Mouse (Mus musculus) liver, embryonic 13.5 days (tissue): Measurements from ENCODE around the gene Gpr25. TPM values are rescaled to one million over a fixed set of nuclear protein-coding genes. Genes with fewer than 3 reads are reported as not detected.

Source experiments
- ATAC-seq: fragments of 200-750 bp; cut with Nextera tagmentation; 2 replicates; pipeline ENCODE4 v1.8.0; 2017; ENCODE audit warnings: low read depth, mild to moderate bottlenecking, moderate number of reproducible peaks, moderate library complexity
- DNase-seq: peaks from one replicate; pipeline ENCODE4 v3.0.0; 2022
- H3K27ac ChIP-seq: fragments of 300-500 bp; sonication (generic); 2 replicates; pipeline ENCODE4 v1.5.1; 2015; ENCODE audit warnings: moderate library complexity, mild to moderate bottlenecking, inconsistent platforms
- H3K27me3 ChIP-seq: fragments of 300-500 bp; sonication (generic); 2 replicates; pipeline ENCODE4 v1.6.1; 2015; ENCODE audit warnings: mild to moderate bottlenecking, inconsistent platforms
- H3K36me3 ChIP-seq: fragments of 300-500 bp; sonication (generic); 2 replicates; pipeline ENCODE4 v1.6.1; 2015; ENCODE audit warnings: mild to moderate bottlenecking, inconsistent platforms
- H3K4me1 ChIP-seq: fragments of 300-500 bp; sonication (generic); replicated peaks from 2 replicates; pipeline ENCODE4 v1.6.1; 2015; ENCODE audit warnings: inconsistent platforms
- H3K4me2 ChIP-seq: fragments of 300-500 bp; sonication (generic); 2 replicates; pipeline ENCODE4 v1.6.1; 2015; ENCODE audit warnings: inconsistent platforms, mild to moderate bottlenecking, moderate library complexity
- H3K4me3 ChIP-seq: fragments of 300-500 bp; sonication (generic); replicated peaks from 2 replicates; pipeline ENCODE4 v1.5.1; 2015; ENCODE audit warnings: mild to moderate bottlenecking, inconsistent platforms
- H3K9ac ChIP-seq: fragments of 300-500 bp; sonication (generic); 2 replicates; pipeline ENCODE4 v1.6.1; 2015; ENCODE audit warnings: mild to moderate bottlenecking, inconsistent platforms
- H3K9me3 ChIP-seq: fragments of 300-500 bp; sonication (generic); replicated peaks from 2 replicates; pipeline ENCODE4 v1.6.1; 2016; ENCODE audit warnings: inconsistent platforms
- WGBS: fragments of 180-500 bp; shearing (Covaris S2); methylation state at CpG from one replicate; pipeline ENCODE4 v1.1.7; 2015; ENCODE audit not compliant: insufficient replicate concordance; 5-methylcytosine and 5-hydroxymethylcytosine counted together
- polyA plus RNA-seq: library from polyadenylated mRNA; unstranded; fragments of >200 nt; fragmentation: Nextera tagmentation; extraction: Ambion mirVana; gene quantifications from 2 replicates; pipeline ENCODE4 v1.2.1, GENCODE M21; 2015

Gene Gpr25
- polyA plus RNA-seq, 1 experiment from 2014 or later, result not detected

- WGBS, result under 1% methylated on average over 51 of the region's 51 CpGs
- peaks cover 83% of the 10 kb centered on the region for H3K27me3 ChIP-seq
Measured at GRCm38 (mm10) chr1:136233892-136234594, 26.6 kb downstream of the Gpr25 start, which contains the start of gene Inava. TSS of gene Inava (minus strand) at chr1:136234264.

GRCm38 (mm10) chr1:136232986-136233790 is 27.5 kb downstream of the Gpr25 start:
- no peak overlapping the region for H3K9ac ChIP-seq
- H3K4me2 ChIP-seq, result peak overlapping the region; percentile 75
- peak overlapping the region; percentile 62 for H3K4me3 ChIP-seq
- no peaks in the 10 kb centered on the region for H3K9me3 ChIP-seq
- H3K36me3 ChIP-seq, result no peaks in the 10 kb centered on the region
- H3K27me3 ChIP-seq, result peaks cover 84% of the 10 kb centered on the region
- 5% methylated on average over 23 of the region's 23 CpGs for WGBS
- H3K27ac ChIP-seq, result no peak overlapping the region
- DNase-seq (no peak), ATAC-seq (no peak)
- H3K4me1 ChIP-seq, result peaks cover 39% of the 10 kb centered on the region

More at GRCm38 (mm10) chr1:136233892-136234594, 26.6 kb downstream of the Gpr25 start, which contains the start of gene Inava:
- Histone ChIP-seq H3K9ac (peak within 1 kb of the TSS; percentile 57), H3K4me1 (peaks cover 32% of the 10 kb centered on the region), H3K36me3 (no peaks in the 10 kb centered on the region), H3K4me2 (peak within 1 kb of the TSS; percentile 75), H3K9me3 (no peaks in the 10 kb centered on the region), H3K4me3 (peak within 1 kb of the TSS; percentile 62), H3K27ac (no peak within 1 kb of the TSS)
- ATAC-seq (peak; percentile 51), DNase-seq (peak; percentile 21)

GRCm38 (mm10) chr1:136232285-136232926 is 28.3 kb downstream of the Gpr25 start:
- Histone ChIP-seq H3K4me3 (no peak overlapping the region), H3K27me3 (peaks cover 85% of the 10 kb centered on the region), H3K9ac (no peak overlapping the region), H3K4me1 (peaks cover 47% of the 10 kb centered on the region), H3K4me2 (no peak overlapping the region), H3K27ac (no peak overlapping the region), H3K36me3 (no peaks in the 10 kb centered on the region), H3K9me3 (no peaks in the 10 kb centered on the region)
- WGBS, result 6% methylated on average over 9 of the region's 9 CpGs
- DNase-seq (no peak), ATAC-seq (no peak)

DNA sequence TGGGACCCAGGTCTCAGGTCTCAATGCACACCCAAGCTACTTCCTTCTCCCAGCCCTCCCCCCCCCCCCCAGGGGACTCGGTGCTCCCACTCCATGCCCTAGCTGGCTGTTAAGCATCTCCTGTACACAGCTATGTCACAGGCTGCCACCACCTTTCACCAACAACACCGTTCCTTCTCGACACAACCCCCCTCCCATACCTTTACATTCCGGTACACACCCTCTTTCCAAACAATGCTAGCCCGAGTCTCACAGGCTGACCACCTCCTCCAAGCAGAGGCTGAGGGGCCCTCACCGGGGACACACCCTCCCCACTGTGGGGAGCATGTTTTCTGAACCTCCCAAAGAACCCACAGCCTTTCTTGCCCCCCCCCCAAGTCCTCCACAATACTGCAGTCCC is 29.1 kb downstream of the Gpr25 start:
- Histone ChIP-seq H3K9me3 (no peaks in the 10 kb centered on the region), H3K4me2 (no peak overlapping the region), H3K27ac (no peak overlapping the region), H3K36me3 (no peaks in the 10 kb centered on the region), H3K9ac (no peak overlapping the region), H3K4me1 (peaks cover 47% of the 10 kb centered on the region), H3K4me3 (no peak overlapping the region), H3K27me3 (peaks cover 80% of the 10 kb centered on the region)
- no peak for ATAC-seq
- no peak for DNase-seq
- 11% methylated on average over 6 of the region's 6 CpGs for WGBS

- H3K9ac ChIP-seq, result no peak overlapping the region
- H3K9me3 ChIP-seq, result no peaks in the 10 kb centered on the region
- DNase-seq (no peak), ATAC-seq (no peak)
- H3K4me1 ChIP-seq, result peaks cover 47% of the 10 kb centered on the region
- peaks cover 70% of the 10 kb centered on the region for H3K27me3 ChIP-seq
- 49% methylated on average over 11 of the region's 11 CpGs for WGBS
- H3K4me3 ChIP-seq, result no peak overlapping the region
- no peak overlapping the region for H3K4me2 ChIP-seq
- no peak overlapping the region for H3K27ac ChIP-seq
- H3K36me3 ChIP-seq, result no peaks in the 10 kb centered on the region
Measured at GRCm38 (mm10) chr1:136230201-136230600, 30.5 kb downstream of the Gpr25 start.

GRCm38 (mm10) chr1:136229040-136229373 is 31.7 kb downstream of the Gpr25 start:
- Histone ChIP-seq H3K4me3 (no peak overlapping the region), H3K9ac (0 out of 2 replicates have a peak overlapping the region, but pooled peaks have one; percentile 4), H3K27ac (0 out of 2 replicates have a peak overlapping the region, but pooled peaks have one; percentile 14), H3K9me3 (no peaks in the 10 kb centered on the region), H3K27me3 (peaks cover 59% of the 10 kb centered on the region), H3K4me2 (peak overlapping the region; percentile 41), H3K36me3 (no peaks in the 10 kb centered on the region), H3K4me1 (peaks cover 39% of the 10 kb centered on the region)
- 57% methylated on average over 6 of the region's 6 CpGs for WGBS
- DNase-seq, result no peak
- no peak for ATAC-seq

- H3K36me3 ChIP-seq, result no peaks in the 10 kb centered on the region
- 0 out of 2 replicates have a peak overlapping the region, but pooled peaks have one; percentile 4 for H3K9ac ChIP-seq
- peaks cover 58% of the 10 kb centered on the region for H3K27me3 ChIP-seq
- peak overlapping the region; percentile 41 for H3K4me2 ChIP-seq
- ATAC-seq, result peak; percentile 62
- 0 out of 2 replicates have a peak overlapping the region, but pooled peaks have one; percentile 14 for H3K27ac ChIP-seq
- WGBS, result 16% methylated on average over 13 of the region's 13 CpGs
- no peak overlapping the region for H3K4me3 ChIP-seq
- H3K4me1 ChIP-seq, result peaks cover 35% of the 10 kb centered on the region
- H3K9me3 ChIP-seq, result no peaks in the 10 kb centered on the region
- DNase-seq, result no peak
Measured at GRCm38 (mm10) chr1:136228328-136229039, 32.2 kb downstream of the Gpr25 start.

GRCm38 (mm10) chr1:136227870-136228269 is 32.8 kb downstream of the Gpr25 start:
- 57% methylated on average over 4 of the region's 4 CpGs for WGBS
- ATAC-seq (peak; percentile 4; the same call in 1 of the 2 replicates), DNase-seq (no peak)
- H3K4me3 ChIP-seq, result no peak overlapping the region
- H3K9me3 ChIP-seq, result no peaks in the 10 kb centered on the region
- H3K27me3 ChIP-seq, result peaks cover 55% of the 10 kb centered on the region
- no peak overlapping the region for H3K4me2 ChIP-seq
- peaks cover 29% of the 10 kb centered on the region for H3K4me1 ChIP-seq
- no peak overlapping the region for H3K9ac ChIP-seq
- H3K36me3 ChIP-seq, result no peaks in the 10 kb centered on the region
- H3K27ac ChIP-seq, result no peak overlapping the region

DNA sequence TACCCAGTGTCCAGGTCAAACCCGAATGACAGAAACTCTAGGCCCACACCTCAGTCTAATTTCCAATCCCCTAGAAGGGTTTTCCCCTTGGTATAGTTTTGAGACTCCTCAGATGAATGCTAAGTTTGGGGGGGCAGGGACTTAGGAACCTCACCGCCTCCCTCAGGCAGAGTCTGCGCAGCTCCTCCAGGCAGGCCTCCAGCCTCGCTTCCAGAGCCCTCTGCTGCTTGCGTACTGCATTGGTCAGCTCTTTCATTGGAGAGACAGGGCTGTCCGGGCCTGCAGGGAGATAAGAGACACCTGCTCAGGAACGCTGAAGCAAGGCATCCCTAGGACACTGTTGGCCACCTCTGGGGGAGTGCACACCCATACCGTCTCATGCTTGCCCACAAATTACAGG is 34.0 kb downstream of the Gpr25 start:
- DNase-seq, result no peak
- H3K4me3 ChIP-seq, result no peak overlapping the region
- H3K9me3 ChIP-seq, result no peaks in the 10 kb centered on the region
- whole genome bisulfite sequencing, result 73% methylated on average over 8 of the region's 8 CpGs
- H3K36me3 ChIP-seq, result no peaks in the 10 kb centered on the region
- peaks cover 50% of the 10 kb centered on the region for H3K27me3 ChIP-seq
- ATAC-seq, result no peak
- no peak overlapping the region for H3K9ac ChIP-seq
- no peak overlapping the region for H3K27ac ChIP-seq
- H3K4me2 ChIP-seq, result no peak overlapping the region
- H3K4me1 ChIP-seq, result peaks cover 27% of the 10 kb centered on the region

DNA sequence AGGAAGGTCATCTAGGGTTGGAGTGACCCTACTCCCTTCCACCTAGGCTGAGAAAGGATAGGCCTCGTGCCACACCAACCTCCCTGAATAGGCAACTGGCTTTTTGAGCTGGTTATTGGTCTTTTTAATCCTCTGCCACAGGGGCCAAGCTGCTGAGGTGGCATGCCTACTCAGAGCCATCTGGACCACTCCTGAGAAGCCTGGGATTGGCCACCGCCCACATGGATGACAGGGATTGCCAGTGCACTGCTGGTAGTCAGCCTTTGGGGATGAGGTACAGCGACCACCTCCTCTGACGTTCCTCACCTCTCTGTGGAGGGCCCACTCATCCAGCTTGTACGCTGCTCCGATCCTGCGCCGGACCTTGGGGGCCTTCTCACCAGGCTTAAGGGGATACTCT is 34.8 kb downstream of the Gpr25 start:
- DNase-seq (no peak), ATAC-seq (no peak)
- Histone ChIP-seq H3K9ac (no peak overlapping the region), H3K27ac (no peak overlapping the region), H3K36me3 (no peaks in the 10 kb centered on the region), H3K4me2 (no peak overlapping the region), H3K9me3 (no peaks in the 10 kb centered on the region), H3K4me3 (no peak overlapping the region), H3K27me3 (peaks cover 45% of the 10 kb centered on the region), H3K4me1 (peaks cover 27% of the 10 kb centered on the region)
- WGBS, result 72% methylated on average over 8 of the region's 8 CpGs
